Mouse (Mus musculus) heart, postnatal 25 days (tissue): ENCODE data around the gene Btbd7. TPM values are rescaled to one million over a fixed set of nuclear protein-coding genes. Genes with fewer than 3 reads are reported as not detected.

ENCODE experiments used
- DNase-seq: peaks from one replicate; pipeline ENCODE4 v3.0.0; 2022; ENCODE audit warnings: low spot score
- intact Hi-C: fragments of 180-260 bp; cut with DNase I; formaldehyde crosslinking; loops from one replicate; pipeline ENCODE4 v1.15.1; 2025
- total RNA-seq, 2 experiments: library from RNA; stranded (reverse); gene quantifications; 2 replicates each; pipeline ENCODE4 v1.2.3; 2021

The Btbd7 gene
- 10 to 100 TPM; 24.7 to 28.6 TPM for total RNA-seq

- DNase-seq = peak; percentile 95
- intact Hi-C loops = loop anchor here (2.0 to 5.0 kb wide), 3 partner anchors 86 to 136 kb away; partner anchors contain the start of genes Gm20604, Moap1 and Tmem251
These were observed at the start of gene Btbd7 for GRCm38 (mm10) chr12:102878031-102878823. Btbd7 (minus strand) TSS chr12:102878471.

- intact Hi-C loops = no loop called here
- no peak for DNase-seq
These were observed 37.8 kb upstream of the Btbd7 start for GRCm38 (mm10) chr12:102916073-102916472.

GRCm38 (mm10) chr12:102908191-102908590, 29.9 kb upstream of the Btbd7 start:
- intact Hi-C loops = no loop called here
- DNase-seq = no peak

GRCm38 (mm10) chr12:102899091-102899490, 20.8 kb upstream of the Btbd7 start, which contains the start of gene Cox8c:
Cox8c (plus strand) TSS chr12:102899316.
- intact Hi-C loops = no loop called here
- no peak for DNase-seq

GRCm38 (mm10) chr12:102888568-102888967, 10.3 kb upstream of the Btbd7 start:
- DNase-seq = no peak
- intact Hi-C loops = loop anchor here (5.0 kb wide), 1 partner anchor 174 kb away; no protein-coding TSS in a partner anchor

GRCm38 (mm10) chr12:102887366-102887765, 9.1 kb upstream of the Btbd7 start:
- no peak for DNase-seq
- intact Hi-C loops = loop anchor here (5.0 kb wide), 1 partner anchor 175 kb away; no protein-coding TSS in a partner anchor

GRCm38 (mm10) chr12:102885735-102886134, 7.5 kb upstream of the Btbd7 start:
- intact Hi-C loops = loop anchor here (5.0 kb wide), 1 partner anchor 177 kb away; no protein-coding TSS in a partner anchor
- no peak for DNase-seq

- intact Hi-C loops = loop anchor here (2.0 to 5.0 kb wide), 3 partner anchors 87 to 137 kb away; partner anchors contain the start of genes Gm20604, Moap1 and Tmem251
- DNase-seq = no peak
These were observed 630 bp upstream of the Btbd7 start for GRCm38 (mm10) chr12:102878901-102879300.

- intact Hi-C loops = loop anchor here (2.0 to 5.0 kb wide), 3 partner anchors 85 to 135 kb away; partner anchors contain the start of genes Gm20604, Moap1 and Tmem251
- peak; percentile 10 for DNase-seq
These were observed 805 bp downstream of the Btbd7 start for GRCm38 (mm10) chr12:102877301-102878030.

GRCm38 (mm10) chr12:102870527-102870926, 7.7 kb downstream of the Btbd7 start:
- intact Hi-C loops = no loop called here
- no peak for DNase-seq

GRCm38 (mm10) chr12:102869802-102870201, 8.5 kb downstream of the Btbd7 start:
- intact Hi-C loops = no loop called here
- DNase-seq = no peak

- intact Hi-C loops = no loop called here
- no peak for DNase-seq
These were observed 17.5 kb downstream of the Btbd7 start for GRCm38 (mm10) chr12:102860806-102861205.

GRCm38 (mm10) chr12:102838271-102838670, 40.0 kb downstream of the Btbd7 start:
- intact Hi-C loops = no loop called here
- no peak for DNase-seq

GRCm38 (mm10) chr12:102832746-102833300, 45.4 kb downstream of the Btbd7 start:
- intact Hi-C loops = no loop called here
- DNase-seq = no peak

GRCm38 (mm10) chr12:102831888-102832287, 46.4 kb downstream of the Btbd7 start:
- intact Hi-C loops = no loop called here

GRCm38 (mm10) chr12:102827119-102827518, 51.2 kb downstream of the Btbd7 start:
- no peak for DNase-seq
- intact Hi-C loops = no loop called here

More at GRCm38 (mm10) chr12:102831888-102832287, 46.4 kb downstream of the Btbd7 start:
- no peak for DNase-seq

GRCm38 (mm10) chr12:102826399-102826798, 51.9 kb downstream of the Btbd7 start:
- intact Hi-C loops = no loop called here
- no peak for DNase-seq

GRCm38 (mm10) chr12:102814858-102815257, 63.4 kb downstream of the Btbd7 start:
- no peak for DNase-seq
- intact Hi-C loops = no loop called here

- no peak for DNase-seq
- intact Hi-C loops = no loop called here
These were observed 78.7 kb downstream of the Btbd7 start for GRCm38 (mm10) chr12:102799528-102799927.

- intact Hi-C loops = no loop called here
- no peak for DNase-seq
These were observed 90.3 kb downstream of the Btbd7 start for GRCm38 (mm10) chr12:102787927-102788326.
